Mouse (Mus musculus): ENCODE measurements around the gene Reep6. TPM values are rescaled to one million over a fixed set of nuclear protein-coding genes. Genes with fewer than 3 reads are reported as not detected.

Gene Reep6
- total RNA-seq, 2 experiments from 2014 or later = 13.5 to 13.6 TPM

- no peak for TF ChIP-seq CTCF (IDR thresholded peaks at IDR 0.05)
- no peak overlapping the region for H3K4me3 ChIP-seq
- peak overlapping the region; percentile 72 for H3K27ac ChIP-seq
- intact Hi-C loops (cut with DNase I) = no loop called here
- peak in 1 of 2 experiments; percentile 30 for DNase-seq (ENCODE audit: extremely low spot score in 1 of 2, low spot score in 2 of 2)
Observed at GRCm38 (mm10) chr10:80302471-80302881, 27.3 kb upstream of the Reep6 start.

- DNase-seq (ENCODE audit: extremely low spot score in 1 of 2, low spot score in 2 of 2) = no peak
- Histone ChIP-seq H3K27ac (no peak overlapping the region), H3K4me3 (no peak overlapping the region)
- TF ChIP-seq CTCF (IDR thresholded peaks at IDR 0.05) = no peak
- intact Hi-C loops (cut with DNase I) = no loop called here
Observed at GRCm38 (mm10) chr10:80304458-80304857, 25.3 kb upstream of the Reep6 start.

GRCm38 (mm10) chr10:80304862-80305261 lies 24.9 kb upstream of the Reep6 start:
- no peak for DNase-seq (ENCODE audit: extremely low spot score in 1 of 2, low spot score in 2 of 2)
- H3K4me3 ChIP-seq = no peak overlapping the region
- no peak overlapping the region for H3K27ac ChIP-seq
- intact Hi-C loops (cut with DNase I) = no loop called here
- no peak for TF ChIP-seq CTCF (IDR thresholded peaks at IDR 0.05)

GRCm38 (mm10) chr10:80311560-80311959 lies 18.2 kb upstream of the Reep6 start:
- H3K4me3 ChIP-seq = no peak overlapping the region
- no peak for DNase-seq (ENCODE audit: extremely low spot score in 1 of 2, low spot score in 2 of 2)
- TF ChIP-seq CTCF (IDR thresholded peaks at IDR 0.05) = no peak
- intact Hi-C loops (cut with DNase I) = no loop called here
- no peak overlapping the region for H3K27ac ChIP-seq

GRCm38 (mm10) chr10:80312586-80313504 lies 16.9 kb upstream of the Reep6 start:
- no peak for TF ChIP-seq CTCF (IDR thresholded peaks at IDR 0.05)
- DNase-seq (ENCODE audit: extremely low spot score in 1 of 2, low spot score in 2 of 2) = peak in 1 of 2 experiments; percentile 24
- Histone ChIP-seq H3K27ac (no peak overlapping the region; the same call in 1 of the 2 replicates), H3K4me3 (no peak overlapping the region)
- intact Hi-C loops (cut with DNase I) = no loop called here

- TF ChIP-seq CTCF (IDR thresholded peaks at IDR 0.05) = no peak
- Histone ChIP-seq H3K4me3 (no peak overlapping the region), H3K27ac (0 out of 2 replicates have a peak overlapping the region, but pooled peaks have one; percentile 28)
- peak in 1 of 2 experiments; percentile 29 for DNase-seq (ENCODE audit: extremely low spot score in 1 of 2, low spot score in 2 of 2)
- intact Hi-C loops (cut with DNase I) = no loop called here
Observed at GRCm38 (mm10) chr10:80313627-80314201, 16.0 kb upstream of the Reep6 start.

- Histone ChIP-seq H3K4me3 (no peak overlapping the region), H3K27ac (no peak overlapping the region)
- DNase-seq (ENCODE audit: extremely low spot score in 1 of 2, low spot score in 2 of 2) = no peak
- intact Hi-C loops (cut with DNase I) = no loop called here
- no peak for TF ChIP-seq CTCF (IDR thresholded peaks at IDR 0.05)
Observed at GRCm38 (mm10) chr10:80314494-80315001, 15.2 kb upstream of the Reep6 start.

- no peak for DNase-seq (ENCODE audit: extremely low spot score in 1 of 2, low spot score in 2 of 2)
- no peak overlapping the region for H3K27ac ChIP-seq
- no peak for TF ChIP-seq CTCF (IDR thresholded peaks at IDR 0.05)
- intact Hi-C loops (cut with DNase I) = no loop called here
- H3K4me3 ChIP-seq = no peak overlapping the region
Observed at GRCm38 (mm10) chr10:80315315-80315714, 14.4 kb upstream of the Reep6 start.

- H3K27ac ChIP-seq = 0 out of 2 replicates have a peak overlapping the region, but pooled peaks have one; percentile 13
- no peak for TF ChIP-seq CTCF (IDR thresholded peaks at IDR 0.05)
- intact Hi-C loops (cut with DNase I) = no loop called here
- no peak for DNase-seq (ENCODE audit: extremely low spot score in 1 of 2, low spot score in 2 of 2)
- H3K4me3 ChIP-seq = no peak overlapping the region
Observed at GRCm38 (mm10) chr10:80316359-80316781, 13.4 kb upstream of the Reep6 start.

- intact Hi-C loops (cut with DNase I) = no loop called here
- no peak for DNase-seq (ENCODE audit: extremely low spot score in 1 of 2, low spot score in 2 of 2)
- Histone ChIP-seq H3K27ac (0 out of 2 replicates have a peak overlapping the region, but pooled peaks have one; percentile 13), H3K4me3 (no peak overlapping the region)
- TF ChIP-seq CTCF (IDR thresholded peaks at IDR 0.05) = no peak
Observed at GRCm38 (mm10) chr10:80317011-80317410, 12.7 kb upstream of the Reep6 start.

GRCm38 (mm10) chr10:80320340-80320760 lies 9.4 kb upstream of the Reep6 start, which contains the start of gene 2310011J03Rik:
2310011J03Rik (minus strand) TSS chr10:80320537.
- Histone ChIP-seq H3K4me3 (peak within 1 kb of the TSS; percentile 56), H3K27ac (peak within 1 kb of the TSS; percentile 73)
- TF ChIP-seq CTCF (IDR thresholded peaks at IDR 0.05) = no peak
- intact Hi-C loops (cut with DNase I) = no loop called here
- peak; percentile 89 to 90 for DNase-seq (ENCODE audit: extremely low spot score in 1 of 2, low spot score in 2 of 2)
